Mouse (Mus musculus) CD8-positive naive resting alpha-beta T cell, adult 2 months (primary cell): ENCODE results near the gene Smg8.

Experiments
- DNase-seq, 2 experiments: peaks; one replicate each; pipeline ENCODE4 v3.0.0; 2022; ENCODE audit warnings: low read depth in 2 of 2, low spot score in 2 of 2

Gene Smg8

GRCm38 (mm10) chr11:87046968-87047367 lies 39.6 kb downstream of the Smg8 start:
- DNase-seq, result no peak

GRCm38 (mm10) chr11:87043052-87043451 lies 43.5 kb downstream of the Smg8 start:
- no peak for DNase-seq

- no peak for DNase-seq
Observed at GRCm38 (mm10) chr11:87039307-87039963, 47.1 kb downstream of the Smg8 start.

- no peak for DNase-seq
Observed at GRCm38 (mm10) chr11:87036180-87036579, 50.4 kb downstream of the Smg8 start.

GRCm38 (mm10) chr11:87028212-87028611 lies 58.4 kb downstream of the Smg8 start:
- DNase-seq, result no peak
